Mouse (Mus musculus): ENCODE measurements around the gene Prkg2.

Prkg2 gene

GRCm38 (mm10) chr5:98975877-98976672 is 61.1 kb downstream of the Prkg2 start:
- DNase-seq (ENCODE audit: low spot score in 2 of 2): no peak

GRCm38 (mm10) chr5:98966679-98967078 is 70.5 kb downstream of the Prkg2 start:
- DNase-seq (ENCODE audit: low spot score in 2 of 2): no peak

GRCm38 (mm10) chr5:98965139-98965538 is 72.0 kb downstream of the Prkg2 start:
- DNase-seq (ENCODE audit: low spot score in 2 of 2): no peak

- DNase-seq (ENCODE audit: low spot score in 2 of 2): no peak
Observed at GRCm38 (mm10) chr5:98964367-98964766, 72.8 kb downstream of the Prkg2 start.

GRCm38 (mm10) chr5:98962472-98962871 is 74.7 kb downstream of the Prkg2 start:
- no peak for DNase-seq (ENCODE audit: low spot score in 2 of 2)

- DNase-seq (ENCODE audit: low spot score in 2 of 2): no peak
Observed at GRCm38 (mm10) chr5:98955576-98955975, 81.6 kb downstream of the Prkg2 start.

- no peak for DNase-seq (ENCODE audit: low spot score in 2 of 2)
Observed at GRCm38 (mm10) chr5:98953386-98953785, 83.8 kb downstream of the Prkg2 start.

GRCm38 (mm10) chr5:98951566-98951965 is 85.6 kb downstream of the Prkg2 start:
- DNase-seq (ENCODE audit: low spot score in 2 of 2): no peak

GRCm38 (mm10) chr5:98950495-98951092 is 86.6 kb downstream of the Prkg2 start:
- no peak for DNase-seq (ENCODE audit: low spot score in 2 of 2)

- DNase-seq (ENCODE audit: low spot score in 2 of 2): no peak
Observed at GRCm38 (mm10) chr5:98949784-98950183, 87.4 kb downstream of the Prkg2 start.

GRCm38 (mm10) chr5:98946656-98947055 is 90.5 kb downstream of the Prkg2 start:
- no peak for DNase-seq (ENCODE audit: low spot score in 2 of 2)

GRCm38 (mm10) chr5:98946117-98946620 is 91.0 kb downstream of the Prkg2 start:
- DNase-seq (ENCODE audit: low spot score in 2 of 2): no peak

GRCm38 (mm10) chr5:98943776-98944175 is 93.4 kb downstream of the Prkg2 start:
- DNase-seq (ENCODE audit: low spot score in 2 of 2): no peak

- DNase-seq (ENCODE audit: low spot score in 2 of 2): no peak
Observed at GRCm38 (mm10) chr5:98940731-98941130, 96.4 kb downstream of the Prkg2 start.

- DNase-seq (ENCODE audit: low spot score in 2 of 2): no peak
Observed at GRCm38 (mm10) chr5:98939631-98940208, 97.4 kb downstream of the Prkg2 start.

GRCm38 (mm10) chr5:98939116-98939515 is 98.0 kb downstream of the Prkg2 start:
- no peak for DNase-seq (ENCODE audit: low spot score in 2 of 2)

- DNase-seq (ENCODE audit: low spot score in 2 of 2): no peak
Observed at GRCm38 (mm10) chr5:98937879-98938278, 99.3 kb downstream of the Prkg2 start.

- no peak for DNase-seq (ENCODE audit: low spot score in 2 of 2)
Observed at GRCm38 (mm10) chr5:98936650-98937049, 100.5 kb downstream of the Prkg2 start.

- no peak for DNase-seq (ENCODE audit: low spot score in 2 of 2)
Observed at GRCm38 (mm10) chr5:98935930-98936329, 101.2 kb downstream of the Prkg2 start.

GRCm38 (mm10) chr5:98922921-98923320 is 114.2 kb downstream of the Prkg2 start:
- DNase-seq (ENCODE audit: low spot score in 2 of 2): no peak

- no peak for DNase-seq (ENCODE audit: low spot score in 2 of 2)
Observed at GRCm38 (mm10) chr5:98921608-98922007, 115.5 kb downstream of the Prkg2 start.

- DNase-seq (ENCODE audit: low spot score in 2 of 2): no peak
Observed at GRCm38 (mm10) chr5:98918716-98919115, 118.4 kb downstream of the Prkg2 start.

- no peak for DNase-seq (ENCODE audit: low spot score in 2 of 2)
Observed at GRCm38 (mm10) chr5:98902339-98902738, 134.8 kb downstream of the Prkg2 start.
